Mouse (Mus musculus): ENCODE results near the gene Dnase1l1.

- TF ChIP-seq CTCF (IDR thresholded peaks at IDR 0.05) (peak; percentile 13; the same call in 1 of the 2 replicates), EP300 (IDR thresholded peaks at IDR 0.05) (no peak)
These were observed 35.9 kb downstream of the Dnase1l1 start for GRCm38 (mm10) chrX:74246213-74246681.
